10 mouse cellular contexts compared by ENCODE assay signal in genomic region chr4:120882002-120882625, GRCm38 (mm10). TPM values are rescaled to one million over a fixed set of nuclear protein-coding genes. Genes with fewer than 3 reads are reported as not detected.
DNase-seq lines count a peak whose midpoint lies in the region; ATAC-seq and TF ChIP-seq lines count a peak whose summit lies in the region.
"Had no signal": no experiment of that assay in that cellular context is flagged by ENCODE, and none has a peak within 500 bp of the region (broad histone marks: within the 10 kb centered on the region; RNA-seq: fewer than 3 reads in every experiment).

No protein-coding gene starts in this region.

- no peak overlapping the region for H3K4me3 ChIP-seq in forebrain, postnatal 0 days (ENCODE audit: low read depth, low read length)
- no peak overlapping the region for H3K4me3 ChIP-seq in midbrain, embryonic 11.5 days (ENCODE audit: low read depth, low read length)
- no peak overlapping the region for H3K4me3 ChIP-seq in thymus, adult 2 months (ENCODE audit: control insufficient read depth, insufficient read depth, low read length)

- no peak overlapping the region; the same call in 1 of the 2 replicates for H3K4me2 ChIP-seq in forebrain, postnatal 0 days (ENCODE audit: low read depth)
- peak overlapping the region; percentile 5; the same call in 1 of the 2 replicates for H3K4me2 ChIP-seq in midbrain, embryonic 11.5 days

- H3K4me1 ChIP-seq in forebrain, postnatal 0 days (ENCODE audit: insufficient read depth): peaks cover 17% of the 10 kb centered on the region
- H3K4me1 ChIP-seq in midbrain, embryonic 11.5 days (ENCODE audit: control insufficient read depth, insufficient read depth, low read length): peaks cover 24% of the 10 kb centered on the region
- peaks cover 15% of the 10 kb centered on the region for H3K4me1 ChIP-seq in thymus, adult 2 months (replicated peaks; ENCODE audit: control insufficient read depth, insufficient read depth, low read length)

- TF ChIP-seq POLR2A in thymus, adult 2 months (IDR thresholded peaks at IDR 0.05; ENCODE audit: control insufficient read depth, extremely low read depth, insufficient read depth, low read length, poor library complexity): no peak

- H3K9ac ChIP-seq in forebrain, postnatal 0 days: no peak overlapping the region
- H3K9ac ChIP-seq in midbrain, embryonic 11.5 days (ENCODE audit: low read length): no peak overlapping the region
- H3K9ac ChIP-seq: liver, embryonic 14.5 days had no signal

- WGBS in forebrain, postnatal 0 days: 23% methylated on average over 5 of the region's 5 CpGs
- WGBS in midbrain, embryonic 11.5 days: 33% methylated on average over 5 of the region's 5 CpGs
- WGBS in thymus, adult 2 months: 41% methylated on average over 5 of the region's 5 CpGs

- no peaks in the 10 kb centered on the region for H3K9me3 ChIP-seq in forebrain, postnatal 0 days (ENCODE audit: low read length)
- H3K9me3 ChIP-seq in midbrain, embryonic 11.5 days (ENCODE audit: control insufficient read depth, low read length): no peaks in the 10 kb centered on the region

- peak; percentile 68 for DNase-seq in embryo, embryonic 10 days (ENCODE audit: low spot score)
- DNase-seq in embryo, embryonic 9.5 days (ENCODE audit: extremely low spot score): no peak
- DNase-seq in forebrain, postnatal 0 days: peak; percentile 79
- DNase-seq in midbrain, embryonic 11.5 days (ENCODE audit: low spot score, missing footprints): peak; percentile 91
- DNase-seq in thymus, adult 2 months: peak; percentile 46
- DNase-seq in urinary bladder, postnatal 14 days (ENCODE audit: low spot score): no peak
- DNase-seq in heart, postnatal 36 days: no peak
- DNase-seq in gastrocnemius, postnatal 14 days: no peak
- DNase-seq: heart, adult 11 months had no signal

- peak overlapping the region; percentile 29; the same call in 1 of the 2 replicates for H3K27ac ChIP-seq in forebrain, postnatal 0 days (ENCODE audit: low read depth, low read length)
- H3K27ac ChIP-seq in midbrain, embryonic 11.5 days (ENCODE audit: low read depth, low read length): no peak overlapping the region
- H3K27ac ChIP-seq in thymus, adult 2 months (ENCODE audit: control insufficient read depth, insufficient read depth, low read length): no peak overlapping the region; the same call in 1 of the 2 replicates
- H3K27ac ChIP-seq: liver, embryonic 14.5 days had no signal

- ATAC-seq in forebrain, postnatal 0 days: peak; percentile 94
- peak; percentile 86 for ATAC-seq in midbrain, embryonic 11.5 days (ENCODE audit: low FRiP score)

- intact Hi-C loops in heart, postnatal 36 days (cut with DNase I): no loop called here
- intact Hi-C loops in gastrocnemius, postnatal 14 days (cut with DNase I; ENCODE audit: low total_unique reads): loop anchor here (10.0 kb wide), 1 partner anchor 187 kb away; no protein-coding TSS in a partner anchor

- no peak for TF ChIP-seq CTCF in forebrain, postnatal 0 days (IDR thresholded peaks at IDR 0.05; ENCODE audit: low read depth)
- TF ChIP-seq CTCF in thymus, adult 2 months (IDR thresholded peaks at IDR 0.05; ENCODE audit: borderline replicate concordance, control insufficient read depth, extremely low read depth, insufficient read depth, low read length, poor library complexity): no peak

- no peaks in the 10 kb centered on the region for H3K27me3 ChIP-seq in forebrain, postnatal 0 days (ENCODE audit: insufficient read depth, low read length)
- peaks cover 3% of the 10 kb centered on the region; the same call in 1 of the 2 replicates for H3K27me3 ChIP-seq in midbrain, embryonic 11.5 days (ENCODE audit: control insufficient read depth, insufficient read depth, low read length)
- H3K27me3 ChIP-seq in thymus, adult 2 months (ENCODE audit: control insufficient read depth, insufficient read depth, low read length): no peaks in the 10 kb centered on the region

- no peaks in the 10 kb centered on the region for H3K36me3 ChIP-seq in forebrain, postnatal 0 days (ENCODE audit: insufficient read depth)
- H3K36me3 ChIP-seq in midbrain, embryonic 11.5 days (ENCODE audit: control insufficient read depth, insufficient read depth, low read length): no peaks in the 10 kb centered on the region
- no peaks in the 10 kb centered on the region for H3K36me3 ChIP-seq in thymus, adult 2 months (ENCODE audit: control insufficient read depth, insufficient read depth, low read length)

RNA-seq across cellular contexts. Expression of gene Rims3, which starts 27.5 kb away (rescaled TPM):
- total RNA-seq in forebrain, postnatal 0 days (2014; rRNA removed): 68.2 and 86.1 TPM in 2 replicates
- polyA plus RNA-seq in forebrain, postnatal 0 days (2015; fragmentation: Nextera tagmentation; extraction: Ambion mirVana): 14.7 and 21.7 TPM in 2 replicates
- 3.4 and 3.5 TPM in 2 replicates for polyA plus RNA-seq in midbrain, embryonic 11.5 days (2014; fragmentation: Nextera tagmentation; extraction: Ambion mirVana)
- polyA plus RNA-seq in thymus, adult 2 months (2012; rRNA removed): 3.7 and 4.1 TPM in 2 replicates
- under 1 TPM; 0.06 to 0.08 TPM for total RNA-seq in heart, postnatal 36 days (2021)
- under 1 TPM in 1 of 2 experiments, not detected in 1; 0.06 TPM for total RNA-seq in gastrocnemius, postnatal 14 days (2021)

RNA-seq across cellular contexts. Expression of gene Exo5, which starts 42.7 kb away (rescaled TPM):
- total RNA-seq in forebrain, postnatal 0 days (2014; rRNA removed): 15.6 and 15.7 TPM in 2 replicates
- polyA plus RNA-seq in forebrain, postnatal 0 days (2015; fragmentation: Nextera tagmentation; extraction: Ambion mirVana): 16.0 and 18.7 TPM in 2 replicates
- polyA plus RNA-seq in midbrain, embryonic 11.5 days (2014; fragmentation: Nextera tagmentation; extraction: Ambion mirVana): 32.0 and 32.3 TPM in 2 replicates
- 10.9 and 11.7 TPM in 2 replicates for polyA plus RNA-seq in thymus, adult 2 months (2012; rRNA removed)
- 1 to 10 TPM; 2.7 to 5.0 TPM for total RNA-seq in heart, postnatal 36 days (2021)
- total RNA-seq in gastrocnemius, postnatal 14 days (2021): 1 to 10 TPM; 2.8 to 3.9 TPM

RNA-seq across cellular contexts. Expression of gene Nfyc, which starts 50.7 kb away (rescaled TPM):
- total RNA-seq in forebrain, postnatal 0 days (2014; rRNA removed): 72.7 and 78.2 TPM in 2 replicates
- polyA plus RNA-seq in forebrain, postnatal 0 days (2015; fragmentation: Nextera tagmentation; extraction: Ambion mirVana): 74.6 and 81.4 TPM in 2 replicates
- 117 and 118 TPM in 2 replicates for polyA plus RNA-seq in midbrain, embryonic 11.5 days (2014; fragmentation: Nextera tagmentation; extraction: Ambion mirVana)
- 317 and 354 TPM in 2 replicates for polyA plus RNA-seq in thymus, adult 2 months (2012; rRNA removed)
- 10 to 100 TPM; 54.8 to 63.6 TPM for total RNA-seq in heart, postnatal 36 days (2021)
- total RNA-seq in gastrocnemius, postnatal 14 days (2021): 10 to 100 TPM; 43.7 to 44.3 TPM

Comparison
In these comparisons a context has a peak if more than half of its experiments do, and no peak if none do; other contexts are left out.
1. DNase-seq: peak in embryo, embryonic 10 days (single experiment), forebrain, postnatal 0 days (single experiment), midbrain, embryonic 11.5 days (single experiment) and thymus, adult 2 months (single experiment); none in embryo, embryonic 9.5 days (single experiment), urinary bladder, postnatal 14 days (single experiment), heart, postnatal 36 days (0 of 2) and gastrocnemius, postnatal 14 days (single experiment).
2. RNA of gene Rims3, which starts 27.5 kb away (total RNA-seq): 68.2 to 86.1 TPM in forebrain, postnatal 0 days; 0.06 to 0.08 TPM in heart, postnatal 36 days and 0.06 TPM in gastrocnemius, postnatal 14 days; every median in the first group is over 10 times any median in the second.